Mouse (Mus musculus) ES-E14 (cell line): ENCODE measurements around the gene Plxna1. TPM values are rescaled to one million over a fixed set of nuclear protein-coding genes. Genes with fewer than 3 reads are reported as not detected.

Source experiments
- DNase-seq: peaks from one replicate; pipeline ENCODE4 v3.0.0-alpha.2; 2013; ENCODE audit warnings: low read depth, low spot score
- H3K27ac ChIP-seq: 2 replicates; pipeline ENCODE4 v1.5.1; 2012; ENCODE audit warnings: low read depth, mild to moderate bottlenecking, low read length, moderate library complexity, mixed read lengths; ENCODE audit not compliant: poor library complexity, insufficient read depth, severe bottlenecking
- H3K36me3 ChIP-seq: 2 replicates; pipeline ENCODE4 v1.6.1; 2012; ENCODE audit warnings: mild to moderate bottlenecking, low read length, moderate library complexity, mixed read lengths; ENCODE audit not compliant: control insufficient read depth, poor library complexity, insufficient read depth, severe bottlenecking
- H3K4me1 ChIP-seq, 2 experiments: fragments of 150-350 bp in 1 of 2; sonication (generic) in 1 of 2; 2 replicates each; pipeline ENCODE4 v1.6.1; 2012; ENCODE audit warnings: low read length in 2 of 2, mild to moderate bottlenecking in 1 of 2, mixed read lengths in 1 of 2; ENCODE audit not compliant: control insufficient read depth in 2 of 2, insufficient read depth in 2 of 2, poor library complexity in 1 of 2
- H3K4me3 ChIP-seq, 2 experiments: fragments of 150-350 bp in 1 of 2; sonication (generic) in 1 of 2; 2 replicates each; pipeline ENCODE4 v1.5.1; 2012; ENCODE audit warnings: low read length in 2 of 2, low read depth in 1 of 2, mild to moderate bottlenecking in 1 of 2, mixed read lengths in 1 of 2; ENCODE audit not compliant: insufficient read depth in 1 of 2, poor library complexity in 1 of 2, severe bottlenecking in 1 of 2
- H3K9ac ChIP-seq: 2 replicates; pipeline ENCODE4 v1.6.1; 2012; ENCODE audit warnings: low read depth, mild to moderate bottlenecking, low read length, mixed read lengths; ENCODE audit not compliant: poor library complexity, insufficient read depth, severe bottlenecking
- H3K9me3 ChIP-seq: fragments of 150-350 bp; sonication (generic); 2 replicates; pipeline ENCODE4 v1.6.1; 2012; ENCODE audit warnings: low read depth, mild to moderate bottlenecking, low read length; ENCODE audit not compliant: control insufficient read depth, insufficient read depth
- CHD2 ChIP-seq: IDR thresholded peaks from 2 replicates; pipeline ENCODE4 v1.6.1; 2014; ENCODE audit warnings: mild to moderate bottlenecking, low read depth, low read length, inconsistent platforms
- HCFC1 ChIP-seq: IDR thresholded peaks from 2 replicates; pipeline ENCODE4 v1.6.1; 2012; ENCODE audit warnings: low read length, inconsistent platforms, borderline replicate concordance; ENCODE audit not compliant: insufficient read depth
- MAFK ChIP-seq: IDR thresholded peaks from 2 replicates; pipeline ENCODE4 v1.6.1; 2014; ENCODE audit warnings: mild to moderate bottlenecking, low read depth, low read length, inconsistent platforms; ENCODE audit not compliant: insufficient read depth
- ZC3H11A ChIP-seq: IDR thresholded peaks from 2 replicates; pipeline ENCODE4 v1.6.1; 2012; ENCODE audit warnings: low read depth, mild to moderate bottlenecking, inconsistent platforms, low read length, borderline replicate concordance
- ZNF384 ChIP-seq: IDR thresholded peaks from 2 replicates; pipeline ENCODE4 v1.6.1; 2012; ENCODE audit warnings: low read depth, low read length, inconsistent platforms
- in situ Hi-C, 2 experiments: fragments of 600-800 bp; cut with MboI; formaldehyde crosslinking; loops; one replicate each; pipeline ENCODE4 v1.15.1; 2025; ENCODE audit warnings: low sequenced_read_pairs in 2 of 2, inconsistent platforms in 1 of 2; ENCODE audit not compliant: unreplicated experiment in 2 of 2
- total RNA-seq: library from RNA; depleted of rRNA; stranded (reverse); fragments of 300-350 nt; gene quantifications from 2 replicates; pipeline ENCODE4 v1.2.3, GENCODE M21; 2012; rRNA removed

The Plxna1 gene
- total RNA-seq, result 94.0 and 127 TPM in 2 replicates

GRCm38 (mm10) chr6:89362281-89363106 is at the start of gene Plxna1:
Plxna1 (minus strand) TSS chr6:89362620.
- in situ Hi-C loops, result no loop called here
- Histone ChIP-seq H3K27ac (no peak within 1 kb of the TSS; the same call in 1 of the 2 replicates), H3K9ac (peak within 1 kb of the TSS; percentile 94), H3K9me3 (no peaks in the 10 kb centered on the region), H3K36me3 (no peaks in the 10 kb centered on the region; the same call in 1 of the 2 replicates), H3K4me3 (peak within 1 kb of the TSS; percentile 93 to 97), H3K4me1 (peaks cover 0 to 16% of the 10 kb centered on the region in 2 experiments; a peak in 1 of 4 replicates)
- DNase-seq, result no peak
- TF ChIP-seq MAFK, result no peak
- 0 out of 2 replicates have a peak, but pooled peaks have one; percentile 25 for TF ChIP-seq HCFC1
- TF ChIP-seq ZC3H11A, result peak; percentile 66; the same call in 1 of the 2 replicates

- Histone ChIP-seq H3K9me3 (no peaks in the 10 kb centered on the region), H3K9ac (no peak overlapping the region), H3K36me3 (no peaks in the 10 kb centered on the region), H3K27ac (no peak overlapping the region), H3K4me3 (no peak overlapping the region), H3K4me1 (peaks cover 2% of the 10 kb centered on the region in 2 experiments; a peak in 2 of 4 replicates)
- in situ Hi-C loops, result no loop called here
- TF ChIP-seq MAFK (no peak), ZC3H11A (no peak), CHD2 (no peak), HCFC1 (no peak), ZNF384 (no peak)
- DNase-seq, result no peak
These were observed 46.6 kb upstream of the Plxna1 start for GRCm38 (mm10) chr6:89409041-89409440.

- no peak for DNase-seq
- Histone ChIP-seq H3K4me3 (no peak overlapping the region), H3K36me3 (no peaks in the 10 kb centered on the region), H3K9me3 (no peaks in the 10 kb centered on the region), H3K9ac (no peak overlapping the region), H3K4me1 (peaks cover 2% of the 10 kb centered on the region in 2 experiments; a peak in 2 of 4 replicates), H3K27ac (no peak overlapping the region)
- TF ChIP-seq CHD2 (no peak), ZNF384 (no peak), ZC3H11A (no peak), MAFK (no peak), HCFC1 (no peak)
- in situ Hi-C loops, result no loop called here
These were observed 45.8 kb upstream of the Plxna1 start for GRCm38 (mm10) chr6:89408259-89408658.

GRCm38 (mm10) chr6:89407247-89407889 is 44.9 kb upstream of the Plxna1 start:
- H3K4me3 ChIP-seq, result no peak overlapping the region
- no peak overlapping the region for H3K27ac ChIP-seq
- peaks cover 2% of the 10 kb centered on the region in 2 experiments; a peak in 2 of 4 replicates for H3K4me1 ChIP-seq
- in situ Hi-C loops, result no loop called here
- H3K36me3 ChIP-seq, result no peaks in the 10 kb centered on the region
- no peak for DNase-seq
- no peaks in the 10 kb centered on the region for H3K9me3 ChIP-seq
- TF ChIP-seq CHD2, result no peak
- TF ChIP-seq MAFK, result no peak
- no peak for TF ChIP-seq ZNF384
- no peak for TF ChIP-seq HCFC1
- TF ChIP-seq ZC3H11A, result no peak
- no peak overlapping the region for H3K9ac ChIP-seq
